Mouse (Mus musculus) layer of hippocampus, postnatal 25 days (tissue): Measurements from ENCODE around the gene 2010111I01Rik. TPM values are rescaled to one million over a fixed set of nuclear protein-coding genes. Genes with fewer than 3 reads are reported as not detected.

Experiments used
- DNase-seq, 2 experiments: peaks; one replicate each; pipeline ENCODE4 v3.0.0; 2022; ENCODE audit warnings: mixed read lengths in 2 of 2, low spot score in 1 of 2; ENCODE audit errors: extremely low spot score in 1 of 2
- total RNA-seq, 2 experiments: library from RNA; stranded (reverse); gene quantifications; 2 replicates each; pipeline ENCODE4 v1.2.3; 2021

Gene 2010111I01Rik
- total RNA-seq, 2 experiments from 2014 or later = 70.6 to 82.7 TPM

- DNase-seq = no peak
Observed at GRCm38 (mm10) chr13:63253147-63253546, 288.5 kb downstream of the 2010111I01Rik start.

GRCm38 (mm10) chr13:63253886-63254636, 289.4 kb downstream of the 2010111I01Rik start:
- DNase-seq = no peak

- no peak for DNase-seq
Observed at GRCm38 (mm10) chr13:63255519-63256011, 290.9 kb downstream of the 2010111I01Rik start.

DNA sequence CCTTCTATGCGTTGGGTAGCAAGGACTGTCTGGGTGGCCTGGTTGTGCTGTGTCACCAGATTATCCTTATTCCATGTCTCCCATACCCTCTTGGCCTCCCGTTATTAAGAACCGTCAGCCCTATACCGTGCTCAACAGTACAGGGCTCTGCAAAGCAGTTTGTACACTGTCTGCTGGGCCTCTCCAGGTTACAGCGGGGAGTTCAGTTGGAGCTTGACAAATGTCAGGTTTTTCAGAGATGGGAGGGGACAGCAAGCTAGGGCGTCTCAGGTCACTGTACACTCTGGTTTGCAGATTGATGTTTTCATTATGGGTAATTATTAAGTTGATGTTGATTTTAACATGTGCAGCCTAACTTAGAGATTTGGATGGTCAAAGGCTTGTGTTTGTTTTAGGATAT, 291.5 kb downstream of the 2010111I01Rik start:
- DNase-seq = no peak

GRCm38 (mm10) chr13:63256807-63257206, 292.1 kb downstream of the 2010111I01Rik start:
- no peak for DNase-seq

DNA sequence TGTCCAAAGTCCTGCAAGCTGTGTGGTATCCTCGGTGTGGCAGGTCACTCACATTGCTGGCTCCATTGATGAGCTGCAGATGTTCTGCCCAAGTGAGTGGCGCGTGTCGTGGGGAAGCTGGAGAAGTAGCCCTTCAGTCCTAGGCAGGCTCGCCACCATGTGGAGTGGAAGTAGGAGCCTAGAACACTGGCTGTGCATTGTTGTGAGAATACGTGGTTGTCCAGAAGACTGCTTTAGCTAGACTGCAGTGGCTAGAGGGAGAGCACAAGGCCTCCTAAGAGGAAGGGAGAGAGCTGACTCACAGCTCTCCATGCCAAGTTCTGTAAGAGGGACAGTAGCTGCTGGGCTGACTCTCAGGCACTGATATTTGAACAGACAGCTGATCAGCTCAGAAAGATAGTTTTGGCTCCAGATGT, 293.5 kb downstream of the 2010111I01Rik start:
- DNase-seq = no peak

- DNase-seq = no peak
Observed at GRCm38 (mm10) chr13:63258671-63259070, 294.0 kb downstream of the 2010111I01Rik start.

DNA sequence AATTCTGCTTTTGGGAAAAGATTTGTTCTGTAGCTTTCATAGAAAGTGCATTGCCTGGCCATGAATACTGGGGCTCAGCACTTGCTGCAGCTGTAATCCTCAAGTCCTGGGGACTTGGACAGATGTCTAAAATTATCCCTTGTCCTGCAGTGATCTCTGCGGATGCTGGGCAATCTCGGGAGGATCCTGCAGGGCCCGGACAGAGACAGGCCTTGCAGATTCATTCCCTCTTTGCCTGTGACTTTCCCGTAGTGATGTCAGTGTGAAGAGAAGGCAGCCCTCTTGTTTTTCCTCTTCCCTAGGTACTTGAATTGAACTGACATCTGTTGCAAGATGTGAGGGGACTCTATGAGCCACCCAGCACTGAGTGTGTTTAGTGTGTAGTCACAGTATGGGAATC, 295.4 kb downstream of the 2010111I01Rik start:
- no peak for DNase-seq

- no peak for DNase-seq
Observed at GRCm38 (mm10) chr13:63260753-63261631, 296.3 kb downstream of the 2010111I01Rik start.

DNA sequence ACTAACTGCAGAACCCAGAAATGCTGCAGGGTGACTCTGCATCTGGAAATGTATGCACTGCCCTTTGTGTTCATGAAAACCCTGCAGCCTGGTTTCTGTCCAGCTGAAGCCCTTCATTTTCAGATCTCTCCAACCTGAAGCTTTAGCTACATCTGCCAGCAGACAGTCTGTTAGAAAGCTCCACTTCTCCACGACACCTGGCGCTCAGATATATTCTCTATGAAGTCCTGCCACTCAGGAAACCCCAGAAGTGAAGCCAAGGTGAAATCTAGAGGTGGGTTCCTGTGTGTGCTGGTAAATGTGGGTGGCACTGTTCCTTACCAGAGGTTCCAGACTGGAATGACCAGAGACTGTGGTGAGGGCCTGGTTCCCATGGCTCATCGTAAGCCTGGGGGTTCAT, 297.0 kb downstream of the 2010111I01Rik start:
- DNase-seq = no peak

DNA sequence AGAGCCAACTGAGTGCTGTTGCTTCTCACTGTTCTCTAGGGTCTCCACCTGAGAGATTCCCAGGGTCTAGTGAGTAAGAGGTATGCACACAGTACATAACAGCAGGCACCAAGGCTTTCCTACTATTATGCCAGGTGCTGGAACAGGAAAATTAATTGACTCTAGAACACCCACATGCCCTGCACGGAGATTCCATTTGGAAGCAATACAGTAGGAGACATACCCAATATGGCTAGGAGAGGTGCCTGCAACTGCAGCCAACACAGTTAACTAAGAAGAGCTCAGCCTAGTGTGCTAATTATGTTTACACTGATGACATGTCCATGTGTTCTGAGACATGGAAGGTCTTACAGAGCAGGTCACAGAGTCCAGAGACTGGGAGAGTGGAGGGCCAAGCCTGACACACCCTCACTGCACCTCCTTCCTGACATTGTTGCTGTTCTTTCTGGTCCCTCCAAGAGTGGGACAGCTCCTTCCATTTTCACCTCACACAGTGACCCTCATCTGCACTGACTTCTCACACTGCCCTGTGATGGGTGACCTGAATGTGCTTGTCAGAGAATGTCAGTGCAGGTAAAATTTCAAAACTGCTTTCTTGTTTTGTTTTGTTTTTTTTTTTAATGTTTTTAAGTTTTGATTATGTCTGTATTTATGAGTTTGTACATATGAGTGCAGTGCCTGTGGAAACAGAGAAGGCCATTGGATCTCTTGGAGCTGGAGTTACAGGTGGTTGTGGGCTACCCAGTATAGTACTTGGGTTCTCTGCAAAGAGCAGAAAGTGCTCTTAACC, 297.7 kb downstream of the 2010111I01Rik start:
- no peak for DNase-seq

DNA sequence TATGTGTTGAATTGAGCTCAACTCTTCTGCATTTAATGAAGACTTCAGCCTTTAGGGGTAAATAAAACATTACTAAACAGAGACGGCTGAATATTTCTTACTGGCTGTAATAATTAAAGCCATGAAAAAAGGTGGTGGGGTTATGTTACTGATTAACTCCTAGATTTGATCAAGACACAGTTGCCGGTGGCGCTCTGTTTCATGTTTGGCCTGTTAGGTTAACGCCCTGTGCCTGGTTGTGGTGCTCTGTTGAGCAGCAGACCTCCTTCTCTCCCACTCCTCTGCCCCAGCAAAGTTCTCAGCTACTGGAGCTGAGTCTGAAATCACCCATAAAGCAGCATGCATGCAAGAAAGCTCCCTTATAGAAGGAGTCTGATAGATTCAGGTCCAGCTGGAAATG, 303.7 kb downstream of the 2010111I01Rik start:
- no peak for DNase-seq

- no peak for DNase-seq
Observed at GRCm38 (mm10) chr13:63268776-63269175, 304.1 kb downstream of the 2010111I01Rik start.

DNA sequence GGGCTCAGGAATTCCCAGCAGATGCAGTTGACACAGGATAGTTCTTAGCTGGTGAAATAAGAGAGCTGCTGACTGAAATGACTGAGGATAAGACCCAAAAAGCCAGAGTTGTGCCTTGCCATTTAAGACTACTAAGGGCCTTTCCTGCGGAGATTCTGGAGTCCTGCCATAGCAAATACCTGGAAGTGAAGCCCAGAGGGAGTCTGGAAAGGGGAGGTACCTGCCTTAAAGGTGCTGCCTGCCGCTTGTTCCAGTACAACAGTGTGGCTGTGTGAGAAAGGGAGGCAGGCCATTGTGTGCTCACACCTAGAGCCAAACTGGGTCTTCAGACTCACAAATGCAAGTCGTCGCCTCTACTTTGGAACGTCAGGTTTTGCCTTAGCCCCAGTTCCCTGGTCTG, 305.5 kb downstream of the 2010111I01Rik start:
- no peak for DNase-seq

GRCm38 (mm10) chr13:63272017-63272601, 307.4 kb downstream of the 2010111I01Rik start:
- DNase-seq = no peak

DNA sequence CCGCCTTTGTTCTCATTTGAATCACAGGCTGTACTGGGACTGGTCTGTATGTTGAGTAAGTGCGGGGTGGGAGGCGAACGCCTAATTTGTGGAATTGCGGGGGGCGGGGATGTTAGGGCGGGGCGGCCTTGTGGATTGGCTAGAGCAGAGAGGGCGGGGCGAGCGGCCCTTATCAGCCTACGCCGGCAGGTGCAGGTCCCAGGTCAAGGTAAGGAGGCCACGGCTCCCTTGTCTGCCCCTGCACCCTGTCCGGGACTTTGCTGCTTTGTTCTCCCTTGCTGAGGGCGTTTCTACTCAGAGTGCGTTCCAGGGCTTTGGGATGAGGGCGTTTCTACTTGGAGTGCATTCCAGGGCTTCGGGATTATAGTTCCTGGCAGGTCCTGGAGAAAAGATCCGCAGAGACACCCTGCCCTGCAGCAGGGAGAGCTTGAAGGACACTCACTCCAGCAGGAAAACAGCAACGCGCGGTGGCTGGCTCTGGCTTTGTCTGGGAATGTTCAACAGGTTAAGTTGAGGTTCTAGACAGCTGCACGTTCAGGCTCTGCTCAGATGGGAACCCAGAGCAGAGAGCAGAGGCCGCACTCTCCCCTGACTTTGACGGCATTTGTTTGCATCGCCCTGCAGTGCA, 308.0 kb downstream of the 2010111I01Rik start:
- no peak for DNase-seq

- no peak for DNase-seq
Observed at GRCm38 (mm10) chr13:63273859-63274258, 309.2 kb downstream of the 2010111I01Rik start.

DNA sequence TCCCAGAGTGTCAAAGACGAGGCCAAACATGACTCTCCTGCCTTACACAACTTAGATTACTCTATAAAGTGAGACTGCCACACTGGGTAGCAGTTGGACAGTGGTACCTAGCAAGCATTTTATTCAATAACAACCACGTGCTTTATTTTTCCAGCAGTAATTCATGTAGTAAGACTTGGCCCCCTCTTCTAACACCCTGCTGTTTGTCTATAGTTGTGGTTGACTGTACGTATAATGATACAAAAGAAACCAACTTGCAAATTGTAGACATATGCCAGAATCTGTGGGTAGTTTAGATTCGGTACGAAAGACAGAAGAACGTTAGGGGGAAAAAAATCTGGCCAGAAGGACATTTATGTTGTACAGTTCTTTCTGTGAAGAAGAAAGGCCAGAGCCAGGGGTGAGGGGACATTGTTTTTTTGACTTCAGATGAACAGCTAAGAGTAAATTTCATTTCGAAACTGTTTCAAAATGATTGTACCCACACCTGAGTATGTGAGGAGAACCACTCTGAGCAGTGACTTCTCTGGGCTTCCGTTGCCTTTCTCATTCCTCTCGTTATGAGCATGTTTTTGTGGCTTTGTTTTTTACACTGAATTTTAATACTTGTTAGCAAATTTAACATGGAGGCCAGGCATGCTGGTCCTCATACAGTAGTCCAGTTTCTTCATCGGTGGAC, 309.9 kb downstream of the 2010111I01Rik start:
- DNase-seq = no peak

GRCm38 (mm10) chr13:63276389-63276788, 311.7 kb downstream of the 2010111I01Rik start:
- no peak for DNase-seq
